Mouse (Mus musculus) common myeloid progenitor, adult 5-6 weeks (primary cell): ENCODE data around the gene Calm1. TPM values are rescaled to one million over a fixed set of nuclear protein-coding genes. Genes with fewer than 3 reads are reported as not detected.

Source experiments
- ATAC-seq: replicated peaks from 2 replicates; pipeline ENCODE4 v1.8.0; 2016; ENCODE audit warnings: low read depth, mild to moderate bottlenecking, moderate TSS enrichment, inconsistent platforms; ENCODE audit not compliant: poor library complexity, severe bottlenecking
- total RNA-seq: library from RNA; stranded (forward); fragments of 200-1000, 187-1606 nt; gene quantifications from 2 replicates; pipeline ENCODE4 v1.2.3, GENCODE M21; 2017

Gene Calm1
- total RNA-seq, 1 experiment from 2014 or later: 609 TPM

GRCm38 (mm10) chr12:100220012-100220411, 20.8 kb downstream of the Calm1 start:
- peak; percentile 42; the same call in 1 of the 2 replicates for ATAC-seq

- no peak for ATAC-seq
Observed at GRCm38 (mm10) chr12:100221608-100222321, 22.5 kb downstream of the Calm1 start.

GRCm38 (mm10) chr12:100222322-100222993, 23.2 kb downstream of the Calm1 start:
- no peak for ATAC-seq

DNA sequence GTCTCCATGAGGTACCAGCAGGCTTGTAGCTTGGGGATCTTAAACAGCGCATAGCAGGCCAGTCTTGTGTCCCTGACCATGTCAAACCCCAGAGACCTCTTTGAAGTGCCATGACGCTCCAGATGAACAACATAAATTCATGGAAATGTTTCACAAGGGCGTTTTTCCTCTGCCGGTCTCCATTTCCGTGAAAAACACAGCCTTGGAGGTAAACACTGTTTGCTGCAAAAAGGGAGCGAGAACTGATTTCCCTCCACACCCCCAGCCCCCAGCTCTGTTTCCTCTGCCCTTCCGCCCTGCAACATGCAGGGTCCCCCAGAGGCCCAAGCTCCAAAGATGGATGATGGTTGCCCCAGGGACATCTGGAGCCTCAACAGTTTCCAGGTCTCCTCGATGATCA, 24.3 kb downstream of the Calm1 start:
- ATAC-seq: no peak

- ATAC-seq: no peak
Observed at GRCm38 (mm10) chr12:100225196-100225595, 26.0 kb downstream of the Calm1 start.

GRCm38 (mm10) chr12:100226073-100226472, 26.8 kb downstream of the Calm1 start:
- no peak for ATAC-seq

- no peak for ATAC-seq
Observed at GRCm38 (mm10) chr12:100226621-100227020, 27.4 kb downstream of the Calm1 start.

- ATAC-seq: no peak
Observed at GRCm38 (mm10) chr12:100228041-100228725, 28.9 kb downstream of the Calm1 start.

- no peak for ATAC-seq
Observed at GRCm38 (mm10) chr12:100234201-100234600, 35.0 kb downstream of the Calm1 start.

DNA sequence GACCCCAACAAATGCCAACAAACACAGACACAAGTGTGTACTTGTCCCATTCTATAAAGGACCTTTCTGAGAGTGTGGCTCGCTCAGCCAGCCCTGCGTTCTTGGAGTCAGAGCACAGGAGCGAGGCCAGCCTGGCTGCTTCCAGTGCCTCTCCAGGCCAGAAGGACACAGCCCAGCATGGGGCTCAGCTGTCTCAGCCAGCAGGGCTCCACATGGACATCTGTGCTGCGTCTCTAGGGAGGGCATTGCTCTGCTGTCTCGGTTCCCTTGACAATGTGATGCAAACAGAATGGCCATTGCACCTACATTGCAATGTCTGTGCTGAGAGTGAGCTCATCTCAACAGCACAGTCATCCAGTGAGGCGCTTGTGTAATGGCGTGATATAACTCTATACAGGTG, 35.7 kb downstream of the Calm1 start:
- no peak for ATAC-seq

GRCm38 (mm10) chr12:100235423-100235822, 36.2 kb downstream of the Calm1 start:
- 0 out of 2 replicates have a peak, but pooled peaks have one; percentile 39 for ATAC-seq

DNA sequence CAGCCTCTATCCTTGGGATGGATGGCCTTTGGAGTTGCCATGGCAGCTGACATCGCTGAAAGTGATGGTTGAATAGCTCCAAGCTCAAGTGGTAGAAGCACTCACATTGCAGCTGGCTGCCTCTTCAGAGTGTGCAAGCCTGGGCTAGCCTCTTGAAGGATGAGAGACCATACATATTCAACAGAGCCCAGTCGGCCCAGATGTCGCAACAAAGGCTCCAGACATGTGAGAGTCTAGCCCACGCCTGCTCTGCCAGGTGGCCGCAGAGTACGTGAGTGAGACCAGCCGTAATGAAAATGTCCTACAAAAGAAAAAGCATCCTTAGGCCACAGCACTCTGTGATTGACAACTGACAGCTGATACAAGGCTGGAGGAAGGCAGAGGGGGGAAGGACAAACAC, 40.2 kb downstream of the Calm1 start:
- no peak for ATAC-seq

- no peak for ATAC-seq
Observed at GRCm38 (mm10) chr12:100239807-100240206, 40.6 kb downstream of the Calm1 start.

DNA sequence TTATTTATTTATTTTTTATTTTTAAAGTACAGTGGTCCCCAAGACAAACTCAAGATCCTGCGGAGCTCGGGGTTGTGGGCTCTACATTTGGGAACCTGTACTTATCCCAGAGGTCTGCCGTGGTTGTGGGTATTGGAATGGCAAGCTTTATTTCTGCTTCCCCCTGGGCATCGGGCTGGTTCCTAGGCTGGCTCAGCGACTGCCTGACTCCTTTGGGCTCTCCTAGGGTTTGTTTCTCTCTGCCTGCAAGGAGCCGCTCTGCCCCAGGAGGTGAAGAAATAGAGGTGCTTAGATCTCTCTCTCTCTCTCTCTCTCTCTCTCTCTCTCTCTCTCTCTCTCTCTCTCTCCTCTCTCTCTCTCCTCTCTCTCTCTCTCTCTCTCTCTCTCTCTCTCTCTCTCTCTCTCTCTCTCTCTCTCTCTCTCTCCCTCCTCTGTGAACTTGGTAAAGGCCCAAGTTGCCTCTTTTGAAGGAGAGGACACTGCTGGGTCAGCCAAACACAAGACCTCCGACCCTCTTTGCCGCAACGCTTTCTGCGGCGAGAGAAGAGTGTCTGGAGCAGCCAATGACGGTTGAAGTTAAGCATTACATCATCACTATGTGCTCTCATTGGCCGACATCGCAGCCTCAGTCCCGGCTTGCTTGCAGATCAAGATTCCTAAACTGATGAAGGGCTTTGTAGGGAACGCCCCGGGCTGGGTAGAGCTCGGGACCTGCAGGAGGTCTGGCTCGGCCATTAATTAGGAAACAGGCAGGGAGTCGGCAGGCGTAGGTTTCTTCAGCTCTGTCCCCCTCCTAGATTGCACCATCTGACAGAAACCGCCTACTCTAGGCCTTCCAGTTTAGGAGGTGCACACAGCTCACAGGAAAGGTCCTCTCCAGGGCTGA, 42.9 kb downstream of the Calm1 start:
- ATAC-seq: 0 out of 2 replicates have a peak, but pooled peaks have one; percentile 42

- no peak for ATAC-seq
Observed at GRCm38 (mm10) chr12:100244580-100244979, 45.3 kb downstream of the Calm1 start.

- ATAC-seq: no peak
Observed at GRCm38 (mm10) chr12:100249170-100249569, 49.9 kb downstream of the Calm1 start.

DNA sequence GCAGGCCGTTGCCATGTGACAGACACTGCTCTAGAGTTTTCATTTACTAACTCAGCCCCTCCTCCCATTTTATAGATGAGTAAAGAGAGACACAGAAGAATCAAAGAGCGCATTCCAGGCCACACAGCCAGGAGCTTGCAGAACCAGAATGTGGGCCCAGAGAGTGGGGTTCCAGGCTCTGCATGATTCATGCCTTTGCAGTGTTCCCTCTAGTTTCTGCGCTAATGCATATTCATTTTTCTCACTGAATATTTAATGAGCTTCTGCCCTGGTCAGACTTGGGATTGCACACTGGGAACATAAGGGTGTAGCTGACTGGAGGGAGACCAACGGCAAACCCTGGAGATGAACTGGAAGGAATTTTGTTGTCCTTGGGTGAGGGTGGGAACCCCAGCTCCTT, 55.2 kb downstream of the Calm1 start:
- no peak for ATAC-seq

DNA sequence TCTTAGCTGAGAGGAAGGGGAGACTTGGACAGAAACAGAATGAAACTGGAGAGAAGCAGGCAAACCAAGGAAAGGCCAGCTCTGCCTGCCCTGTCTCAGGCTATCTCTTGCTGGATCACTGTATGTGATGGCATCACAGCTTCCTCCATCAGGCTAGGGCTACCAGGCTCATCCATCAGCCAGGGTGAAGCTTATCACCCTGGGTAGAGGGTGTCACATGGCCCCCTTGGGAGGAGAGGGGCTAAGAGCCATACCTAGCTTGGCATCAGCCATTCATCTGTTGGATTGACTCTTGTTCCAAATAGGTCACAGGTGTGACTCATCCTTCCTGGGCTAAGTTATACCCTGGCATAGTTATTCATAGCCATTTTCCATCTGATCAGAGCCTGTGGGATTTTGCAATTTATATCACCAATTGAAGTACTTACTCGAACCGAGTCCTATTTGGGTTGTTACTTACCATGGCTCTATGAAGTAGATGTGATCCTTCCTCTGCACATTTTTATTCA, 56.3 kb downstream of the Calm1 start:
- ATAC-seq: no peak

- ATAC-seq: no peak
Observed at GRCm38 (mm10) chr12:100257779-100258178, 58.5 kb downstream of the Calm1 start.
